Mouse (Mus musculus): ENCODE measurements around the gene 2310030G06Rik.

GRCm38 (mm10) chr9:50763331-50763730 is 17.0 kb upstream of the 2310030G06Rik start:
- TF ChIP-seq CTCF (IDR thresholded peaks at IDR 0.05; ENCODE audit: low read depth) (peak; percentile 55), EP300 (IDR thresholded peaks at IDR 0.05; ENCODE audit: low read depth) (no peak)
